Mouse (Mus musculus): ENCODE measurements around the gene Cep162. TPM values are rescaled to one million over a fixed set of nuclear protein-coding genes. Genes with fewer than 3 reads are reported as not detected.

Gene Cep162
- polyA plus RNA-seq, 1 experiment from 2014 or later: 5.8 TPM

DNA sequence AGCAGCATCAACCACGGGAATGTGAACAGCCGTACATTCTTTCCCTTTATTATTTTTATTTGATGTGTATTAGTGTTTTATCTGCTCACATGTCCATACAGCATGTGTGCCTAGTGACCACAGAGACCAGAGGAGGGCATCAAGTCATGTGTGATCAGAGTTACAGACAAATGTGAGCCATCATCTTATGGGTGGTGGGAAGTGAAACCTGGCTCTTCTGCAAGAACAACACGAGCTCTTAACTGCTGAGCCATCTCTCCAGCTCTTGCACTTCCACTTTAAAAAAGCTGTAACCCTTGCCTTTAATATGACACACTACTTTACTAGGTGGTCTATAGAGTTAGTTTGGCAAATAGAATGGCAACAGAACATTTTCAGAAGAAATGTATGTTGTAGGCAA, 83.8 kb downstream of the Cep162 start:
- no peak overlapping the region for H3K4me3 ChIP-seq (ENCODE audit: low read depth, low read length)
- DNase-seq (ENCODE audit: low spot score) (no peak), ATAC-seq (replicated peaks; ENCODE audit: low FRiP score) (no peak)
- WGBS: 84% methylated on average over 3 of the region's 3 CpGs
- H3K9me3 ChIP-seq (ENCODE audit: control insufficient read depth, low read length): no peaks in the 10 kb centered on the region
- no peaks in the 10 kb centered on the region for H3K4me1 ChIP-seq (replicated peaks; ENCODE audit: control insufficient read depth, insufficient read depth, low read length)
- no peaks in the 10 kb centered on the region for H3K36me3 ChIP-seq (ENCODE audit: control insufficient read depth, insufficient read depth, low read length)
- H3K27me3 ChIP-seq (replicated peaks; ENCODE audit: control insufficient read depth, insufficient read depth, low read length): no peaks in the 10 kb centered on the region
- H3K27ac ChIP-seq (ENCODE audit: low read depth, low read length): no peak overlapping the region
- H3K9ac ChIP-seq (ENCODE audit: low read depth, low read length): no peak overlapping the region
- no peak overlapping the region for H3K4me2 ChIP-seq

DNA sequence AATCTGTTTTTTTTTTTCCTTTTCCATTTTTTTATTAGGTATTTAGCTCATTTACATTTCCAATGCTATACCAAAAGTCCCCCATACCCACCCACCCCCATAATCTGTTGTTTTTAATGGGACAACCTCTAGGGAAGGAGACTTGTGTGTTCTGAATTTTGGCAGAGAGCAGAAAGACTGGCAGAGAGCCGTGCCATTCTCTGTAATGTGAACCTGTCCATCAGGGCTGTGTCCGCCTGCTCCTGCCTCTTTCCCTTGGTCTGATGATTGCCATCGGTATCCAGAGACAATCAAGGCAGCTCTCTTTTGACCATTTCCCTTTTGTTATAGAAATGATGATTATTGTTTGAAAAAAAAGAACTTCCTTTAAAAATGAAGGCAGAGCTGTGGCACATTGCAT, 84.4 kb downstream of the Cep162 start:
- no peak overlapping the region for H3K4me3 ChIP-seq (ENCODE audit: low read depth, low read length)
- no peaks in the 10 kb centered on the region for H3K4me1 ChIP-seq (replicated peaks; ENCODE audit: control insufficient read depth, insufficient read depth, low read length)
- H3K27me3 ChIP-seq (replicated peaks; ENCODE audit: control insufficient read depth, insufficient read depth, low read length): no peaks in the 10 kb centered on the region
- ATAC-seq (replicated peaks; ENCODE audit: low FRiP score): no peak
- H3K9me3 ChIP-seq (ENCODE audit: control insufficient read depth, low read length): no peaks in the 10 kb centered on the region
- no peak overlapping the region for H3K4me2 ChIP-seq
- no peak overlapping the region for H3K27ac ChIP-seq (ENCODE audit: low read depth, low read length)
- H3K36me3 ChIP-seq (ENCODE audit: control insufficient read depth, insufficient read depth, low read length): no peaks in the 10 kb centered on the region
- DNase-seq (ENCODE audit: low spot score): no peak
- no peak overlapping the region for H3K9ac ChIP-seq (ENCODE audit: low read depth, low read length)
- WGBS: 84% methylated on average over 3 of the region's 3 CpGs

DNA sequence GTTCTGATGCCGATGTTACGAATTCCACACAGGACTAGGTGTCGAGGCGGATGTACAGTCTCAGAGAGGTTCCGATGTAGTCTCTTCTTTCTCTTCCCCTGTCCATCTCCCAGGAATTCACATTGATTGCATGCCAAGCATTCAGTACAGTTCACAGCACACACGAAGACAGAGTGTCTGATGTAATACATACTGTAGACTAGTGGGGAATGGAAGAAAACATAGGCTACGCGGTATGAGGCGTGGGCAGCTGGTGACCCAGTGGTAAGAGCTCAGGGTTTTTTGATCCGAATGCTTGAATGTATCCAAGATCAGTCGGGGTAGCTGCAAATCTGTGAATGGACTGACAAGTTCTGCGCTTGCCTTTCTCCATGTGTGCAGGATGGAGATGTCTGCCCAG, 86.2 kb downstream of the Cep162 start:
- no peak overlapping the region for H3K4me2 ChIP-seq
- H3K4me3 ChIP-seq (ENCODE audit: low read depth, low read length): no peak overlapping the region
- no peak for ATAC-seq (replicated peaks; ENCODE audit: low FRiP score)
- WGBS: 86% methylated on average over 12 of the region's 12 CpGs
- no peaks in the 10 kb centered on the region for H3K36me3 ChIP-seq (ENCODE audit: control insufficient read depth, insufficient read depth, low read length)
- no peaks in the 10 kb centered on the region for H3K27me3 ChIP-seq (replicated peaks; ENCODE audit: control insufficient read depth, insufficient read depth, low read length)
- no peaks in the 10 kb centered on the region for H3K4me1 ChIP-seq (replicated peaks; ENCODE audit: control insufficient read depth, insufficient read depth, low read length)
- no peak overlapping the region for H3K9ac ChIP-seq (ENCODE audit: low read depth, low read length)
- DNase-seq (ENCODE audit: low spot score): no peak
- no peak overlapping the region for H3K27ac ChIP-seq (ENCODE audit: low read depth, low read length)
- no peaks in the 10 kb centered on the region for H3K9me3 ChIP-seq (ENCODE audit: control insufficient read depth, low read length)

DNA sequence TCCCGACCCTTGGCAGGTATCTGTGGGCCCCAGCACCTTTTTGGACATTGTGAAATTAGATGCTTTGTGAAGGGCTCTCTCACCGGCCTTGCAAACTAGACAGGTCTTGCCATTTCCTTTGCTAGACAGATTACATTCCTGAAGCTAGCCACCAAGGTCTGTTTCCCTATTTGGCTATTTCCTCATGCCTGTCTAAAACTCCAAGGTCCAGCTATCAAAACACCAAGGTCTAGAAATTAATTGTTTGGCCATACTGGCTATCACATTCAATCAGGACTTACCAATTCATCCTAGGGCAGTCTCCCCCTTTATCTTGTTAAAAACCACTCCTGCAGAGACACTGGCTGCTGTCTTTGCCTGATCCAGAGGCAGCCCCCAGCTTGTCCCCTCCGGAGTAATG, 87.3 kb downstream of the Cep162 start:
- Histone ChIP-seq H3K4me1 (replicated peaks; ENCODE audit: control insufficient read depth, insufficient read depth, low read length) (no peaks in the 10 kb centered on the region), H3K36me3 (ENCODE audit: control insufficient read depth, insufficient read depth, low read length) (no peaks in the 10 kb centered on the region), H3K9me3 (ENCODE audit: control insufficient read depth, low read length) (no peaks in the 10 kb centered on the region), H3K4me3 (ENCODE audit: low read depth, low read length) (no peak overlapping the region), H3K27me3 (replicated peaks; ENCODE audit: control insufficient read depth, insufficient read depth, low read length) (no peaks in the 10 kb centered on the region), H3K9ac (ENCODE audit: low read depth, low read length) (no peak overlapping the region), H3K27ac (ENCODE audit: low read depth, low read length) (no peak overlapping the region), H3K4me2 (no peak overlapping the region)
- ATAC-seq (replicated peaks; ENCODE audit: low FRiP score): no peak
- 51% methylated on average over 3 of the region's 3 CpGs for WGBS
- no peak for DNase-seq (ENCODE audit: low spot score)

DNA sequence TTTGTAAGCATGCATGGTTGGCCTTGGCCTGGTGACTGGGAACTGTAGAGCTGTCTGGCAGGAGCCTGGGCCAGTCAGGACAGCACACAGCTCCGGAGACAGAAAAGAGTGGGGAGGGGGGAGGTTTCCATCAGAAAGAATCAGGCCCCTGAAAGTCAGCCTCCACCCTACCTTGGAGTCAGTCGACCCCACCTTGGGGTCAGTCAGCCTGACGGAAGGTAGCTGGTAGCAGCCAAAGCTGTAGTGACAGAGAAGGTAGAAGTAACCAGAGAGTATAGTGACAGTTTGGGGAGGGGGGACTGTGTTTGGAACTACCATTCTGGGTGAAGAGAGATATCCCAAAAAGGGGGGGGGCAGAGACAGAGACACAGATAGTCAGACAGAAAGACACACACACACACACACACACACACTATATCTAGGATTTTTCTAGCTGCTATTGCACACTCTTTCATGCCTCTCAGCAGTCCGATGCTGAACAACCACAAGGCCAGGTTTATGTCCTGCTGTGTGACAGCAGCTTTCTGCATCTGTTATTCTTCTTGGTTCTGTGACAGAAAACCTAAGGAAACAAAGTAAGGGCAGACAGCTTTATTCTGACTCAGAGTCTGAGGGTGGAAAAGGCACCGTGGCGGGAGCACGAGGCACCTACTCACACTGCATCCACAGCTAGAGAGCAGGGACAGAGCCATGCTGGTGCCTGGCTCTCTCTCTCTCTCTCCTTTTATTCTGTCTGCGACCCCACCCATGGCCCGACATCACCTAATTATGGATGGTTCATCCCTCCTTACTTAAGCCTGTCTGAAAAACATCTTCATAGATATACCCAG, 88.1 kb downstream of the Cep162 start:
- Histone ChIP-seq H3K27me3 (replicated peaks; ENCODE audit: control insufficient read depth, insufficient read depth, low read length) (no peaks in the 10 kb centered on the region), H3K27ac (ENCODE audit: low read depth, low read length) (no peak overlapping the region), H3K4me3 (ENCODE audit: low read depth, low read length) (no peak overlapping the region), H3K9me3 (ENCODE audit: control insufficient read depth, low read length) (no peaks in the 10 kb centered on the region), H3K9ac (ENCODE audit: low read depth, low read length) (no peak overlapping the region), H3K36me3 (ENCODE audit: control insufficient read depth, insufficient read depth, low read length) (no peaks in the 10 kb centered on the region), H3K4me2 (no peak overlapping the region), H3K4me1 (replicated peaks; ENCODE audit: control insufficient read depth, insufficient read depth, low read length) (no peaks in the 10 kb centered on the region)
- no peak; the same call in 1 of the 2 replicates for ATAC-seq (replicated peaks; ENCODE audit: low FRiP score)
- no peak for DNase-seq (ENCODE audit: low spot score)
- 71% methylated on average over 9 of the region's 9 CpGs for WGBS

DNA sequence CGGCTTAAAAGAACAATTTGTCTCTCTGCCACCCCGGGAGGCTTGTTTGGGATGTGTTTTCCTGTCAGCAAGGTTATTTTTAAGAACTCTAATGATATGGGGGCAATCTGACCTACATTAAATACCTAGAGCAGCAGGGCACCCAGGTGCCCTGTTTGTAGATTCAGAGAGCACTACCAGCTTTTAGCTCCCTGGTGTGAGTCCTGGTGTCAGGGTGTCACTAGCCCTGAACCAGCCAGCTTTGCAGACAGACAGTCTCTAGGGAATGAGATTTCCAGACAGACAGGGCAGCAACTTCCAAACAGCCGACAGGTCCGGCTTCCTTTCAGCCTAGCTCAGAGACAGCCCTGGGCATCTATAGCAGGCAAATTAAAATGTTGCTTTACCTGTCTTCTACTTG, 92.8 kb downstream of the Cep162 start:
- Histone ChIP-seq H3K9me3 (ENCODE audit: control insufficient read depth, low read length) (no peaks in the 10 kb centered on the region), H3K27me3 (replicated peaks; ENCODE audit: control insufficient read depth, insufficient read depth, low read length) (no peaks in the 10 kb centered on the region), H3K4me2 (no peak overlapping the region), H3K9ac (ENCODE audit: low read depth, low read length) (no peak overlapping the region), H3K4me1 (replicated peaks; ENCODE audit: control insufficient read depth, insufficient read depth, low read length) (no peaks in the 10 kb centered on the region), H3K27ac (ENCODE audit: low read depth, low read length) (no peak overlapping the region), H3K36me3 (ENCODE audit: control insufficient read depth, insufficient read depth, low read length) (no peaks in the 10 kb centered on the region), H3K4me3 (ENCODE audit: low read depth, low read length) (no peak overlapping the region)
- DNase-seq (ENCODE audit: low spot score): no peak
- ATAC-seq (replicated peaks; ENCODE audit: low FRiP score): no peak
- 77% methylated on average over 4 of the region's 4 CpGs for WGBS

DNA sequence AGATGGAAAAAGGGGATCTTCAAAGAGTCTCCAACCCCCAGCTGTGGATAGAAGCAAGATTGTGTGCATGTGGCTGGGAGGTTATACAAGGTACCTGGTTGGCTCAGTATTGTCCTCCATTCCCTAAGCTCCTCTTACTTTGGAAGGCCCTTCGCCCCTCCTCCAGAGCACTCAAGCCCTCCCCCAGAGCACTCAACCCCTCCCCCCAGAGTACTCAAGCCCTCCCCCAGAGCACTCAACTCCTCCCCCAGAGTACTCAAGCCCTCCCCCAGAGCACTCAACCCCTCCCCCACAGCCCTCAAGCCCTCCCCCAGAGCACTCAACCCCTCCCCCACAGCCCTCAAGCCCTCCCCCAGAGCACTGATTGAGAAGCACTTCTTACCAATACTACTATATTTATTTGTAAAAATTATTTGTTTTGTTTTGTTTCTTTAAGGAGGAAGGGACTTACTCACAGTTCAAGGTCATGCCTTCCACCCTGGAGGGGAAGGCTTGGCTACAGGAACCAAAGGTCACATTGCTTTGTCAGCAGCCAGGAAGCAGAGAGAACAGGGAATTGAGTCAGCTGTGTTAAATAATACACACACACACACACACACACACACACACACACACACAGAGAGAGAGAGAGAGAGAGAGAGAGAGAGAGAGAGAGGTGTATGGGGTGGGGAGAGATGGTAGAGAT, 102.6 kb downstream of the Cep162 start:
- H3K9ac ChIP-seq (ENCODE audit: low read depth, low read length): no peak overlapping the region
- no peaks in the 10 kb centered on the region for H3K9me3 ChIP-seq (ENCODE audit: control insufficient read depth, low read length)
- H3K4me1 ChIP-seq (replicated peaks; ENCODE audit: control insufficient read depth, insufficient read depth, low read length): no peaks in the 10 kb centered on the region
- H3K27ac ChIP-seq (ENCODE audit: low read depth, low read length): no peak overlapping the region
- H3K4me3 ChIP-seq (ENCODE audit: low read depth, low read length): no peak overlapping the region
- no peaks in the 10 kb centered on the region for H3K36me3 ChIP-seq (ENCODE audit: control insufficient read depth, insufficient read depth, low read length)
- H3K4me2 ChIP-seq: no peak overlapping the region
- DNase-seq (ENCODE audit: low spot score) (no peak), ATAC-seq (replicated peaks; ENCODE audit: low FRiP score) (no peak)
- no peaks in the 10 kb centered on the region for H3K27me3 ChIP-seq (replicated peaks; ENCODE audit: control insufficient read depth, insufficient read depth, low read length)
- 100% methylated on average over 1 of the region's 1 CpGs for WGBS

DNA sequence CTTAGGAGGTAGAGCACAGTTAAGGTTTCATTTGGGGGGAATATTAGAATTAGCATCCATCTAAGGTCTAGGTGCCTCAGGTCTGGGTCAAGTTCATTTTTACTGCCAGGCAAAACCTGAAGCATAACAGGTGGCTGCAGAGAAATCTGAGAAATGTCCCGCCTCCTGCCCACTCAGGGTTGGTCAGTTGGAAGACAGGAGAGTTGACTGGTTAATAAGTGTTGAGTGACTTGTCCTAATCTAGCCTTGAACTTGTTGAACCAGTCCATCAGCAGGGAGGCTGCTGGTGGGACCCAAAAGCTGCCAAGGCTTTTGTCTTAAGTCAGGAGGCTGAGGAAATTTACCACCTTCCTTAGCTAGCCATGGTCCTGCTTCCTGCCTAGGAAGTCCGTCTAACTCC, 107.4 kb downstream of the Cep162 start:
- H3K9ac ChIP-seq (ENCODE audit: low read depth, low read length): no peak overlapping the region
- no peak overlapping the region for H3K4me2 ChIP-seq
- no peaks in the 10 kb centered on the region; the same call in 1 of the 2 replicates for H3K4me1 ChIP-seq (replicated peaks; ENCODE audit: control insufficient read depth, insufficient read depth, low read length)
- no peaks in the 10 kb centered on the region for H3K36me3 ChIP-seq (ENCODE audit: control insufficient read depth, insufficient read depth, low read length)
- peaks cover 30% of the 10 kb centered on the region for H3K27me3 ChIP-seq (replicated peaks; ENCODE audit: control insufficient read depth, insufficient read depth, low read length)
- DNase-seq (ENCODE audit: low spot score) (no peak), ATAC-seq (replicated peaks; ENCODE audit: low FRiP score) (no peak)
- H3K27ac ChIP-seq (ENCODE audit: low read depth, low read length): no peak overlapping the region
- WGBS: 74% methylated on average over 2 of the region's 2 CpGs
- H3K9me3 ChIP-seq (ENCODE audit: control insufficient read depth, low read length): no peaks in the 10 kb centered on the region
- H3K4me3 ChIP-seq (ENCODE audit: low read depth, low read length): no peak overlapping the region

DNA sequence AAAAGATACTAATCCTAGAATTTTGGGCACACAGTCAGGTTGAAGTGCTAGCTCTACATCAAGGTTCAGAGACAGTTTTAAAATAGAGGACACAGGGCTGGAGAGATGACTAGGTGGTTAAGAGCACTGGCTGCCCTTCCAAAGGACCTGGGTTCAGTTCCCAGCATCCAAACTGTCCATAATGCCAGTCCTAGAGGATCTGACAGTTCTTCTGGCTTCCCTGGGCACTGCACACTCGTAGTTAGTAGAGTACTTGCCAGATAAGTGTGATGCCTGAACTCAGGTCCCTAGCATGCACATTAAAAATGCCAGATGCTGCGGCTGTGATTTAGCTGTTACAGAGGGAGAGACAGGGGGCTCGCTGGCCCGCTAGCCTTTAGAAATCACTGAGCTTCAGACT, 108.9 kb downstream of the Cep162 start:
- H3K9ac ChIP-seq (ENCODE audit: low read depth, low read length): no peak overlapping the region
- ATAC-seq (replicated peaks; ENCODE audit: low FRiP score): no peak
- 72% methylated on average over 4 of the region's 4 CpGs for WGBS
- H3K36me3 ChIP-seq (ENCODE audit: control insufficient read depth, insufficient read depth, low read length): no peaks in the 10 kb centered on the region
- H3K4me3 ChIP-seq (ENCODE audit: low read depth, low read length): no peak overlapping the region
- DNase-seq (ENCODE audit: low spot score): no peak
- H3K27ac ChIP-seq (ENCODE audit: low read depth, low read length): no peak overlapping the region
- H3K27me3 ChIP-seq (replicated peaks; ENCODE audit: control insufficient read depth, insufficient read depth, low read length): peaks cover 30% of the 10 kb centered on the region
- H3K9me3 ChIP-seq (ENCODE audit: control insufficient read depth, low read length): no peaks in the 10 kb centered on the region
- no peaks in the 10 kb centered on the region; the same call in 1 of the 2 replicates for H3K4me1 ChIP-seq (replicated peaks; ENCODE audit: control insufficient read depth, insufficient read depth, low read length)
- no peak overlapping the region for H3K4me2 ChIP-seq
